Mouse (Mus musculus): ENCODE measurements around the gene Fkbp5. TPM values are rescaled to one million over a fixed set of nuclear protein-coding genes. Genes with fewer than 3 reads are reported as not detected.

The Fkbp5 gene
- polyA plus RNA-seq, 1 experiment from 2014 or later, result 29.0 TPM

- Histone ChIP-seq H3K4me2 (ENCODE audit: low read depth, low read length) (no peak overlapping the region), H3K9me3 (ENCODE audit: low read length) (no peaks in the 10 kb centered on the region), H3K27ac (ENCODE audit: low read depth) (no peak overlapping the region), H3K9ac (replicated peaks) (no peak overlapping the region), H3K4me3 (ENCODE audit: low read depth, low read length) (no peak overlapping the region), H3K36me3 (replicated peaks; ENCODE audit: insufficient read depth, low read length) (0 out of 2 replicates have a peak, but pooled peaks cover under 1% of the 10 kb centered on the region), H3K27me3 (ENCODE audit: insufficient read depth, low read length) (no peaks in the 10 kb centered on the region), H3K4me1 (ENCODE audit: insufficient read depth) (peaks cover 12% of the 10 kb centered on the region)
- no peak for TF ChIP-seq CTCF (IDR thresholded peaks at IDR 0.05; ENCODE audit: low read depth)
- TF ChIP-seq EP300 (IDR thresholded peaks at IDR 0.05; ENCODE audit: low read depth), result no peak
- DNase-seq, result no peak
- 82% methylated on average over 18 of the region's 18 CpGs for WGBS (ENCODE audit: insufficient replicate concordance)
- ATAC-seq, result no peak
Observed at GRCm38 (mm10) chr17:28487584-28488257, 29.6 kb downstream of the Fkbp5 start.

- no peak for ATAC-seq
- 72% methylated on average over 6 of the region's 6 CpGs for WGBS (ENCODE audit: insufficient replicate concordance)
- Histone ChIP-seq H3K9ac (replicated peaks) (no peak overlapping the region), H3K27ac (ENCODE audit: low read depth) (0 out of 2 replicates have a peak overlapping the region, but pooled peaks have one; percentile 58), H3K4me2 (ENCODE audit: low read depth, low read length) (peak overlapping the region; percentile 66; the same call in 1 of the 2 replicates), H3K4me1 (ENCODE audit: insufficient read depth) (peaks cover 12% of the 10 kb centered on the region), H3K4me3 (ENCODE audit: low read depth, low read length) (no peak overlapping the region), H3K9me3 (ENCODE audit: low read length) (no peaks in the 10 kb centered on the region), H3K27me3 (ENCODE audit: insufficient read depth, low read length) (no peaks in the 10 kb centered on the region), H3K36me3 (replicated peaks; ENCODE audit: insufficient read depth, low read length) (0 out of 2 replicates have a peak, but pooled peaks cover 8% of the 10 kb centered on the region)
- no peak for DNase-seq
- TF ChIP-seq EP300 (IDR thresholded peaks at IDR 0.05; ENCODE audit: low read depth), result no peak
- TF ChIP-seq CTCF (IDR thresholded peaks at IDR 0.05; ENCODE audit: low read depth), result 0 out of 2 replicates have a peak, but pooled peaks have one; percentile 7
Observed at GRCm38 (mm10) chr17:28486720-28487119, 30.6 kb downstream of the Fkbp5 start.

- ATAC-seq (peak; percentile 98), DNase-seq (peak; percentile 98)
- H3K27me3 ChIP-seq (ENCODE audit: insufficient read depth, low read length), result no peaks in the 10 kb centered on the region
- H3K9me3 ChIP-seq (ENCODE audit: low read length), result no peaks in the 10 kb centered on the region
- under 1% methylated on average over 41 of the region's 58 CpGs for WGBS (ENCODE audit: insufficient replicate concordance)
- H3K4me3 ChIP-seq (ENCODE audit: low read depth, low read length), result peak overlapping the region; percentile 76
- H3K36me3 ChIP-seq (replicated peaks; ENCODE audit: insufficient read depth, low read length), result 0 out of 2 replicates have a peak, but pooled peaks cover 10% of the 10 kb centered on the region
- H3K4me1 ChIP-seq (ENCODE audit: insufficient read depth), result peaks cover 10% of the 10 kb centered on the region
- peak overlapping the region; percentile 66 for H3K4me2 ChIP-seq (ENCODE audit: low read depth, low read length)
- peak overlapping the region; percentile 93 for H3K9ac ChIP-seq (replicated peaks)
- H3K27ac ChIP-seq (ENCODE audit: low read depth), result peak overlapping the region; percentile 96
- TF ChIP-seq CTCF (IDR thresholded peaks at IDR 0.05; ENCODE audit: low read depth) (no peak), EP300 (IDR thresholded peaks at IDR 0.05; ENCODE audit: low read depth) (no peak)
Observed at GRCm38 (mm10) chr17:28485977-28486400, 31.3 kb downstream of the Fkbp5 start.

- Histone ChIP-seq H3K4me2 (ENCODE audit: low read depth, low read length) (peak overlapping the region; percentile 66), H3K9ac (replicated peaks) (peak overlapping the region; percentile 93), H3K4me3 (ENCODE audit: low read depth, low read length) (peak overlapping the region; percentile 76), H3K27ac (ENCODE audit: low read depth) (peak overlapping the region; percentile 96), H3K27me3 (ENCODE audit: insufficient read depth, low read length) (no peaks in the 10 kb centered on the region), H3K9me3 (ENCODE audit: low read length) (no peaks in the 10 kb centered on the region), H3K4me1 (ENCODE audit: insufficient read depth) (peaks cover 10% of the 10 kb centered on the region), H3K36me3 (replicated peaks; ENCODE audit: insufficient read depth, low read length) (peaks cover 12% of the 10 kb centered on the region; the same call in 1 of the 2 replicates)
- under 1% methylated on average over 48 of the region's 77 CpGs for WGBS (ENCODE audit: insufficient replicate concordance)
- DNase-seq, result peak; percentile 71
- ATAC-seq, result peak; percentile 46
- TF ChIP-seq EP300 (IDR thresholded peaks at IDR 0.05; ENCODE audit: low read depth) (no peak), CTCF (IDR thresholded peaks at IDR 0.05; ENCODE audit: low read depth) (peak; percentile 32; the same call in 1 of the 2 replicates)
Observed at GRCm38 (mm10) chr17:28485446-28485948, 31.8 kb downstream of the Fkbp5 start.

GRCm38 (mm10) chr17:28484704-28485445, 32.5 kb downstream of the Fkbp5 start:
- ATAC-seq, result peak; percentile 14

GRCm38 (mm10) chr17:28477421-28477820, 39.9 kb downstream of the Fkbp5 start:
- no peak for TF ChIP-seq EP300 (IDR thresholded peaks at IDR 0.05; ENCODE audit: low read depth)
- no peak for TF ChIP-seq CTCF (IDR thresholded peaks at IDR 0.05; ENCODE audit: low read depth)
- no peak overlapping the region for H3K27ac ChIP-seq (ENCODE audit: low read depth)
- WGBS (ENCODE audit: insufficient replicate concordance), result 82% methylated on average over 8 of the region's 8 CpGs
- no peak; the same call in 1 of the 2 replicates for ATAC-seq
- H3K4me2 ChIP-seq (ENCODE audit: low read depth, low read length), result no peak overlapping the region
- no peaks in the 10 kb centered on the region for H3K27me3 ChIP-seq (ENCODE audit: insufficient read depth, low read length)
- H3K9ac ChIP-seq (replicated peaks), result no peak overlapping the region
- no peak overlapping the region for H3K4me3 ChIP-seq (ENCODE audit: low read depth, low read length)
- H3K9me3 ChIP-seq (ENCODE audit: low read length), result no peaks in the 10 kb centered on the region
- peaks cover 6% of the 10 kb centered on the region for H3K4me1 ChIP-seq (ENCODE audit: insufficient read depth)
- peaks cover 9% of the 10 kb centered on the region; the same call in 1 of the 2 replicates for H3K36me3 ChIP-seq (replicated peaks; ENCODE audit: insufficient read depth, low read length)
- DNase-seq, result no peak

More at GRCm38 (mm10) chr17:28484704-28485445, 32.5 kb downstream of the Fkbp5 start:
- Histone ChIP-seq H3K27me3 (ENCODE audit: insufficient read depth, low read length) (no peaks in the 10 kb centered on the region), H3K9me3 (ENCODE audit: low read length) (no peaks in the 10 kb centered on the region), H3K9ac (replicated peaks) (peak overlapping the region; percentile 93), H3K4me1 (ENCODE audit: insufficient read depth) (peaks cover 10% of the 10 kb centered on the region), H3K27ac (ENCODE audit: low read depth) (peak overlapping the region; percentile 96), H3K36me3 (replicated peaks; ENCODE audit: insufficient read depth, low read length) (peaks cover 12% of the 10 kb centered on the region; the same call in 1 of the 2 replicates), H3K4me3 (ENCODE audit: low read depth, low read length) (peak overlapping the region; percentile 76), H3K4me2 (ENCODE audit: low read depth, low read length) (peak overlapping the region; percentile 66)
- WGBS (ENCODE audit: insufficient replicate concordance), result 3% methylated on average over 30 of the region's 30 CpGs
- TF ChIP-seq EP300 (IDR thresholded peaks at IDR 0.05; ENCODE audit: low read depth) (no peak), CTCF (IDR thresholded peaks at IDR 0.05; ENCODE audit: low read depth) (no peak)
- DNase-seq, result no peak
